Mouse (Mus musculus) right cerebral cortex, postnatal 10 days (tissue): Measurements from ENCODE around the gene Tmc5.
A peak's percentile ranks its signal among the peaks of the same experiment; 100 is the strongest.

Source experiments
- DNase-seq, 2 experiments: peaks; one replicate each; pipeline ENCODE4 v3.0.0; 2021; ENCODE audit warnings: low spot score in 2 of 2

The Tmc5 gene

DNA sequence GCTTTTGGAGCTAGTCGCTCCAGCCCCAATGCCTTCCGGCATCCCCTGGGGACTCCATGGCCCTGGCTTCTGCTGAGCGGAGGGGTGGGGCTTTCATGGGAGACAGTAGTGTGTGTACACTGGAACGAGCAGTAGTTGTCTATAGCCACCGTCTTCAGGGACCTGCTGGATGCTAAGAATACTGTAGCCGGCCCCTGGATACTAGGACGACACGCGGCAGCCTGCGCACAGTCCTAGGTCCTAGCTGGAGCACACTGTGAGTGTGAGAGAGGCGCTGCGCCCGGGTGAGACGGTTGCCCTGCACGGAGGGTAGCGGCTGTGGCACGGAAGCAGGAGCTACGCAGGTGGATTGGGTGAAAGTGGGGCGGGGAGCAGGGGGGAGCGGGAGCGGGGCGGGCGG is at the start of gene Tmc5:
Gene Tmc5, plus strand, starts transcription at position 97 of the 400 bp plus-strand sequence.
- DNase-seq: no peak

DNA sequence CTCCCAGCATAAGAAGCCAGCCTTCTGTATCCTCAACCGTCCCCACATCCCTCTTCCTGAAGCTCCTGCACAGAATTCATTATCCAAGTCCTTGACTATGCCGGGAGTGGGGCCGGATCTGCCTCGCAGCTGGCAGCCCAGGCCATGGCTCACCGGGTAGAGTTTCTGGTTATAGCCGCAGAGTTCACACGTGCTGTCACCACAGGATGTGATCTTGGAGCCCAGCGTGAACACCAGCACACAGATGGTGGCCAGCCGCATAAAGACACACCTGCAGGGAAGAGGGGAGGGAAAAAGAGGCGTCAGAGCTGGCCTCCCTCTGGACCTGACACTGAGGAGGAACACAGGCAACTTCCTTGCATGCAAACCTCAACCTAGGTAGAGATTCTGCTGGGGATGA is 49.6 kb upstream of the Tmc5 start:
- DNase-seq: no peak

DNA sequence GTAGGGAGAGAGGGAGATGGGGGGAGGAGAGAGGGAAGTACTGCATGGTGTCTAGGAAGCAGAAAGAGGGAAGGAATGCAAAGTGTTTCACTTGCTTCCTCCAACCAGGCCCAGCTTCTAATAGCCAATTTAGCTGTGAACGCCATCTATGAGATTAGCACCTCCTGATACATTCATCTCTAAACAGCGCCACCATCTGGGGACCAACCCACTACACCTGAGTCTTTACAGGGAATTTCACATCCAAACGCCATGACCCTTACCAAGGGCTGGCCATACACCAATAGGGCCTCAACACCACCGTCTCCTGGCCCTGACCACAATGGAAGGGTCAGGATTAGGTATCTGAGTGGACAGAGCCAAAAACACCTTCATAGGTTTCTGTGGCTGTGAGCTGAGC is 43.2 kb upstream of the Tmc5 start:
- no peak for DNase-seq

DNA sequence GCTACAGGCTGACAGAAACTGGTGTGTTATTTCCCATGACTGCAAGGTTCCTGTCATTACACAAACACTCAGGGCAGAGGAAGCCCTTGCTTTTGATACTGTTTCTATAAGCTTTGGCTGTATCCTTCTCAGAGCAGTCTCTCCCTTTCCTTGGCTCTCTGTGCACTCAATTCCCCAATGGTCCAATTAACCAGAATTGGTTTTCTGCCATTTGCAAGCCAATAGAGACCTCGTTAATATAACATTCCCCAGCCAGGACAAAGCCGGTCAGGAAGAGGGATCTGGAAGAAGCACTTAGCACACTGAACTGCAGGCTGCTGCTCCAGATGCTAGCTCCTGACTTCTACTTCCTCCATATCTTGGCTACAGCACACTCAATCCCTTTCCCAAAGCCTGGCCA is 42.8 kb upstream of the Tmc5 start:
- DNase-seq: no peak

DNA sequence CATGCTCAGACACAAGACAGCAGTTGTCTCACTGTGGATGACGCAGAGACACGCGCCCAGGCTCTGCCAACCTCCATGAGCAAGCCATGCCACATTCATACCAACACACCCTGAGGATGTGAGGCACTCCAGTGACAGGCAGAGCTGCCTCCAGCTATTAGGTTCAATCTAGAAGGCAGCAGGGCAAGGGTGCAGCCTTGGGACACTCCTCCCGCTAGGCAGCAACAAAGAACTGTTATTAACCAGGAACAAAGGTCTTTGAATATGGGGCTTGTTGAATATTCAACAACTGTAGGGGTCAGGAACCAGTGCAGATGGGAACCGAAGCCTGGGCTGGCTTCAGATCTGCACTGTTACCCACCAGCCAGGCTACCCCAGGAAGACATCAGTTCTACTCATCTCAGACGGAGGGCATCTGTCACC is 28.0 kb upstream of the Tmc5 start:
- no peak for DNase-seq

DNA sequence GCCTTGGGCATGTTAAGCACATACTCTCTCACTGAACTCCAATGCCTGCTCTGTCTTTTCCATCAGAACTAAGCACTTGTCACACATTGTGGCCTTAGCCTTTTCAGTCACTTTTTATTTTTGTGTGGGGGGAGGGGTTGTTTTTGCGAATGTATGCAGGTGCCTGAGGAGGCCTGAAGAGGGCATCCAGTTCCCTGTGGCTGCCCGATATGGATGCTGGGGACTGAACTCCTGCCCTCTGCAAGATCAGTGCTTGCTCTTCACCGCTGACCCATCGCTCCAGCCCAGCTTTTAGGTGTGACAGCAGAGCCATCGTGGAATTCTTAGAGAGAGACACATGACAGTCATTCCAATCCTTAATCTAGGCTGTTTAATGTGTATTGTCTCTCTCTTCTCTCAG is 25.7 kb upstream of the Tmc5 start:
- DNase-seq: no peak

DNA sequence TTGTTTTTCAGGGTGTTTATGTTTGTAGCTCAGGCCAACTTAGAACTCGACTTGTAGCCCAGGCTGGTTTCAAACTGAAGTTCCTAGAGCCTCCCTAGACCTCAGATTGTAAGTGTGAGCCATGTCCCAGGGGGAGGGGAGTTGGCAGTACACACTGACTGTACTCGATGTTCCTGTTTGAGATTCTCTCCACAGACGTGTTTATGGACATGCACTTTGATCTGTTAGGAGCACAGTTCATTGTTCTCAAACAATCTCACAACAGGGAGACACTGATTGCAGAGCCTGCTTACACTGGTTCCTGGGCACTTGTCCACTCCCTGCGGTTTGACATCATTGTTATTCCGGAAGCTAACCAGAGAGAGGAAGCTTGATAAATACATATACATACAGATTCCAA is 25.1 kb upstream of the Tmc5 start:
- no peak for DNase-seq

DNA sequence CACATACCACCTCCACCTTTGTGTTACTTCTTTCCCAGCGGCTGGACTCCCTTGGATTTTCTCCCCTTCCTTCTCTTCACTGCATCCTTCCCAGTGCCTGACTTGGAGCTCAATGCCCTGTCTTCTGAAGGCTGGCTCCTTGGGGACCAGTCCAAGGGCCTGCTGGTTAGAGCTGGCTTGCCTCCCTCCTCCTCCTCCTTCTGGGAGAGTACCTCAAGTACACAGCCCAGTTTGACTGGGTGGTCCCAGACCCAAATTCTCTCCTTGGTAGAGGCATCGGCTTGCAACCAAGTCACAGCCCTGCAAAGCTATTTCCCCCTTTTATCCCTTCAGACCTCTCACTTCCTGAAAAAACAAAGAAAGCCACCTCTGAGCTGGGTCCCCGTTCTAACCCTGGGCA is 18.8 kb upstream of the Tmc5 start:
- DNase-seq: peak; percentile 57 to 60

DNA sequence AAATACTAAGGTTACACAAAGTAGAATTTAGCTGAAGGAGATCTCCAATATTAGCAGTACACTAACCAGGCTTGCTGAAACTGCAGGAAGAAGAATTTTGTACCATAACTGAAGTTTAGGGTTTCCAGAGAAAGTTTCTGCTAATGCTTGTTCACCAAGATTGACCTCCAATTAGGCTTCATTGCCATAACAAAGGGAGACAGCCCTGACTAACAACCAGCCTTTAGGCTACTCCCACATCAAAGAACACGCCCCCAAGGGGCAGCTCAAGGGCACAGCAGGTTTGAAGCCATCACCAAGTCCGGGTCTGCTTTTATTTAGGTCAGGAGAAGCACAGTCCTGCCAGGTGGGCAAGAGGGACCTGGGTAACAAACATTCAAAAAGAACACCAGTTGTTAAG is 17.2 kb upstream of the Tmc5 start:
- DNase-seq: no peak

DNA sequence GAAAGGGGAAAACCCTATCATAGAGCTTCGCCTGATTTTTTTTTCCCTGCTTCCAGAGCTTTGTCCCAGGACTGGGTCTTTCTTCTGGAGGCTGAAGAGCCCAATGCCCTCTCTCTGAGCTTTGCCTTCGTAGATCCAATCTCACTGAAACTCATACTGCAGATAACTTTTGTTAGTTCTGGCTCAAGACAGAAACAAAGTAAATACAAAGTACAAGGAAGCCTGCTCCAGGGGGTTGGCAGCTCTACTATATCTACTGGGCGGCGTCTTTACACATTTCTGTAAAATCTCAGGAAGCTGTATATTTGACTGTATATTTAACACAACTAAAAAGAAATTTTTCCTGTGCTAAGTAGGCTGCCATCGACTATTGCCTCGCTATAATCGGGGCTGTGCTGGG is 13.3 kb upstream of the Tmc5 start:
- DNase-seq: no peak

DNA sequence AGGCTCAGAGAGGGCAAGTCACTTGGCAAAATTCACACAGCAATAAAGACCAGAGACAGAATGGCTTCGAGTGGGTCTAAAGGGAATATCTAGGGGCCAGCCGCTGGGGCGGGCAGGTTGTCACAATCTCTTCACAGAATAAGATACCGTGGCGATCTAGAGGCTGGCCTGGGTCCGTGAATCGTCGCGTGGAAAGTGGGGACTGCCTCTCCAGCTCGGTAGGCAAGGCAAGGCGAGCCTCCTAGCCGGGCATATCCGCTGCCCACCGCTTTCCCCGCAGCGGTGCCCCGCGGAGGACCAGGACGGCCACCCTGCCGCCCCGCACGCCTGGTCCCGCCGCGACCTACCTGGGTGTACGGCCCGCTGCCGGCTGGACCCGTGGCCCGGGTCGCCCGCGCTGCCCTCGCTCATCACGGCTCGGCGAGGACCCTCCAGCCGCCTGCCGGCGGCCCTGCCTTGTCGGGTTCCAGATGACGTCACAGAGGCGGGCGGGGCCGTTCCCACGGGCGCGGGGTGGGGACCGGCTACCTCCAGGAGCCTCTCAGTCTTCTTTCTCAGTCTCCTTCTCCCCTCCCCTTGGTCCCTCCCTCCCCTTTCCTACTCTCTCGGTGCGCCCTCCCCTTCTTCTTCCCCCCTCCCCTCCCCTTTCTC is 12.7 kb upstream of the Tmc5 start, which contains the start of gene Tmc7:
Gene Tmc7, minus strand, starts transcription at position 480 of the 651 bp plus-strand sequence.
- DNase-seq: peak; percentile 89 to 91

DNA sequence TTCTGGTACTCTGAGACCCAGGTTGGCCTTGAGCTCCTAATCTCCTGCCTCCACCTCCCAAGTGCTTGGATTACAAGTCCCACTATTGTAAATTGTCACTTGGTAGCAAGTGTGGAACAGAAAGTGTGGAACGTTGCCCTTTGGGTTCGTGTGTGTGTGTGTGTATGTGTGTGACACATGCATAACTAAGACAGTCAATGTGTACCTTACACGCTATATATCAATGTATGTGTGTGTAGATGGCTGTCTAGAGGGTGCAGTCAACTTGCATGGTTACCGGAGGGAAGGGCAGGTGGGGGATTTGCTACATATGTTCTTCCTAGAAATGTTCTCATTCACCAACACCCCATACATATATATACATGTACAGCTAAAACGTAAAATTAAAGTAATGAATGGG is 12.2 kb upstream of the Tmc5 start:
- no peak for DNase-seq

DNA sequence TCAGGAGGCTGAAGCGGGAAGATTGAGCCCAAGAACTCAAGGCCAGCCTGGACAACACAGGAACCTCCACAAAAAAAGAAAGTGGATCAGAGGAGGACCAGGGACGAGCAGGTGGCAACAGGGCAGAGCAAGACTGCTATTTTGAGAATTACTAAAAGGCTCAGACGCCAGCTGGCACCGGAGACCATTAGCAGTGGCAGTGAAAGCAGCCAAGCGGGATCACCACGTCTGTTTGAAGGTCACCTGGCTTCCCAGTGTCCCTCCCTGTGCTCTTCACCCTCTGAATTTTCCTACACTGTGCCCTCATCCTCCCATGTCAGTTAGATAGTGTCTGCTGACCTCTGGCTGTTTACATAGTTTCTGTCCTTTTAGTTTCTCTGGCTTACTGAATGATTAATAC is 11.2 kb upstream of the Tmc5 start:
- no peak for DNase-seq

DNA sequence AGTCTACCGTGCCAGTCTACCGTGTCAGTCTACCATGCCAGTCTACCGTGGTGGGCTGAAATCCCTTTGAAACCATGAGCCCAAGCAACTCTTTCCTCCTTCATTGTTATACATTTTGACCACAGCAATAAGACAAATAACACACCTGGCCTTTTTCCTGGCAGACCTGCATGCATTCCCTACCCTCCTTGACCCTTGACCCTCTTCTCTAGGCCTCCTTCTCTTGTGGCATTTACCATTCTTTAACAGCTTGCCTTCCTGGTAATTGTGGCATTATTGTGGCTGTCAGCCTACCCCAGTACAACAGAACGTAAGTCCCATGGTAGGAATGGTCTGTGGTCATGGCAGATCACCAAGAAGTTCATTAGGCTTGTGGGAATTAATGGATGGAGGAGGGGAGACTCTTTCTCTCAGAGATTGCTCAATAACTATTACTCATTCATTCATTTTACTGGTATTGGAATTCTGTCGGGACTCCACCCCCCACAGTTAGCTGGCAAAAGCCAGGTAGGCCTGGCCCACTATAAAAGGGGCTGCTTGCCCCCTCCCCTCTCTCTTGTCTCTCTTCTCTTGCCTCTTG is 6.3 kb upstream of the Tmc5 start:
- DNase-seq: no peak

DNA sequence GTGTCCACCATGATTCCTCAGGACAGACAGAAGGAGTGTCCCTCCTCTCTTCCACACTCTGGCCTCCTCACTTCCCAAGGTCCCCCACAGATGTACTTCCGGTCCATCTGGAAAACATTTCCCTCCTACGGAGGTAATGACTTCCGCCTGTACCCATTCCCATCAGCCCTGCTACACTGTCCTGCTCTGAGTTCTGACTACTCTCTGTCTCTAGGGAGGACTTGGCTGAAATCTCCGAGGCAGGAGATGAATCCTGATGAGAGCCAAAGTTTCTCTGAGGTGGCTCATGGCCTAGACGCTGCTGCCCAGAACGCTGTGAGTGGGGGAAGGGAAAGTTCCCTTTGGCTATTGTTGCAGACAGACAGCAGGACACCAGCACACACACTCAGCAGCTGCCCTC is 5.0 kb upstream of the Tmc5 start:
- DNase-seq: peak; percentile 63 to 70

DNA sequence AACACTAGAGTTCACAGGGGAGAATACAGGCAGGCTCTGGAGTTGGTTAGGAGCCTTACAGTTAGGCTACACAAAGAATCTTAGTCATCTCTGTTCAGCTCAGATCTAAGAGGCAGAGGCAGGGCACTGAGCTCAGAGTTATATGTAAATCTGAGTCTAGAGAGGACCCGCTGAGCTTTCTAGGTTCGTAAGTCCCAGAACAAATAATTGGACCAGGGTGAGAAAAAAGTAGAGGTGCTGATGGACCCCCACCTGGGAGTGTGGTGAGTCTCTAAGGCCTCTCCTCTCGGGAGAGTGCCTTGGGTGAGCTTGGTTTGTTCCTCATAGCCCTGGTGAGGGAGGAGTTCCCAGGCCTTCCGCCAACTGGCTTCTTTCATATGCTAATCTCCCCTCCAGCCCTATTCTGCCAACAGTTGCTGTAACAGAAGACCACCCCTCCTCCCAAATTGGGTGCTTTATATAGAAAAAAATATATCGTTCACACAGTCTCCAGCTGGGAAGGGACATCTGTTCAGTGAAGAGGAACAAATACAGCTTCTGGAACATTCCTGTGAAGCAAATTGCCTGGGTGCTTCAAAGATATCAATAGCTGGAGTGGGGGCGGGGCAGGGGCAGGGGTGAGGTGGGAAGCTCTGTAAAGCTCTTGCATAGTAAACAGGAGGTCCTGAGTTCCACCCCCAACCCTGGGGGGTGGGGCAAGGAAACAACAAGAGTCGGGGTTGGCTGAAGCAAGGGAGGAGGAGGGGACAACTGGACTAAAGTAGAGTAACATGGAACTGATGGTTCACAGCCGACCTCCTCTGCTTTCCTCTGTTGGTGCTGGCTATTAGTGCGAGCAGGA is 3.3 kb upstream of the Tmc5 start:
- peak; percentile 90 to 94 for DNase-seq

DNA sequence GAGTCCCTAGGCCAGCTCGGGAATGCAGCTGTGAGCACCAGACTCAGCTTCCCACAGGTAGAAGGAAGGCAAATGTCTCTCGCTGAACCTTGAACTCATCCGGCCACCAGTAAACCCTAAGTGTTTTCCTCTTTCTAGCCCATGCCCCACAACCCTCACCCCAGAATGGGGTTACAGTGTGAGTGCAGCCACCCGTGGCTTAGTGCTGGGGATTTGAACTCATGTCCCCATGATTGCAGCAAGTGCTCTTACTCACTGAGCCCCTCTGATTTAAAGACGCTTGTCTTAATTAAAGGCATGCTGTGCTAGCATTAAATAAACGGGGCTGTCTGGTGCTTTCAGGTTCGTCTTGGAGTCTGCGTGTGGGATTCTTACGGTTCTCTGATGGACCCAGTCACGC is 2.5 kb upstream of the Tmc5 start:
- DNase-seq: no peak

DNA sequence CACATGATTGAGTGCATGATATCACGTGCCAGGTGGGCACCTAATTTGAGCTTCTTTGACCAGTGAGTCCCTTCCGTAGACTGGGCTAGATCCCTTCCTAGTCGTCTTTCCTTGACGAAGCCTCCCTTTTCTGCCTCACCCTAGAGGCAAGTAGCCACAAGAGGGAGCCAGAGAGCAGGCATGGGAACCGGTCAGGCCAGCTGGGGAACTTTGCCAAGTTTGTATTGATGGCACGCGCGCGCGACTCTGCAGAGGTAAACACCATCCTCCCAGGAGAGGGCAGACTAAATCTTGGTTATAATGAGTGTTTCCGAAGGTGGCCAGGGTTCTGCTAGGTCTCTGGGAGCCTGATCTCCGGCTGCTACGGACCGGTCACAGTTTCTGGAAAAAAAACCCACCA is 1.9 kb upstream of the Tmc5 start:
- peak; percentile 93 to 96 for DNase-seq

DNA sequence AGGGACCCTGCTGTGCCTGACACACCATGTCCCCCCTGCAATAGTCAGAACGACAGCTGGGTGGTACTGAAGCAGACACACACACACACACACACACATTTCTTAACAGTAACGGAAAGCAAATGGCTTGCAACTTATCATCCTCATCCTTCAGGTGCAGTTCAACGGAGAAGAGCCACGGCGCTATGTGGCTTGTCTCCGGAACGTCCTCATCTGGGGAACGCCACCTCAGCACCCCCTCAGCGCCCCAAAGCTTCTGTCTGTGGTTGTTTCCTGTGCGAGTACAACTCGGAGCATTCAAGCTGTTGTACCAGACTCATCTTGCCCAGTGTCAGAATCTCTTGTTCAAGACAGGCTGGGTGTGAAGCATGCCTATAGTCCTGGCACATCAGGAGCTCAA is 826 bp upstream of the Tmc5 start:
- DNase-seq: no peak

DNA sequence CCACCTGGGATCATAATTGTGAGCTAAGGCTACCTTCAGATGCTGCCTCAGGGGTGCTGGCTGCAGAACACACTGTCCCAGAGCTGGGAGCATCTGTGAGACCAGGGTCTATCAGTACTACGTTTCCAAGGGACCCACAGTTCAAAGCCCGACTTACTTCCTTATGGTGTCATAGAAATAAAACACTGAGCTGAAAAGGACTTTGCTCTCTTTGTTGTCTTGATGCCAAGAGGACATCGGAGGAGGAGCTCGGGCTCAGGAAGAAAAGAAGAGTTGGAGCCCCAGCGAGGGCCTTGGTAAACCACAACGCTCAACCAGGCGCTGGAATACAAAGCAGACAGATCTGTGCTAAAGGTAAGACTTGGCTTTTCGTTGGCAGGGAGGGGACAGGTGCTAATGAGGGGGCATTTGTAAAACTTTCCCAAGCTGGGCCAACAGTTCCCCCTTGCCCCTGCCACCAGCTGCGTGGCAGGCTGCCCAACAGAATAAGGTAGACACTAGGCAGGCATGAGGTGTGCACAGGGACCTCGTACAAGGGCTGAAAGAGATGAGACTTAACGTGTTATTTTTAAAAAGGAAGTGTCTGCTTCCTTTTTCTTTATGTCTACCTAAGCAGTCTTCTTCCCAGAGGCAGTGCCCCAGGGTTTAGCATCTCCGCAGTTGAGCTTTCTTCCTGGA is 3.0 kb downstream of the Tmc5 start:
- no peak for DNase-seq

DNA sequence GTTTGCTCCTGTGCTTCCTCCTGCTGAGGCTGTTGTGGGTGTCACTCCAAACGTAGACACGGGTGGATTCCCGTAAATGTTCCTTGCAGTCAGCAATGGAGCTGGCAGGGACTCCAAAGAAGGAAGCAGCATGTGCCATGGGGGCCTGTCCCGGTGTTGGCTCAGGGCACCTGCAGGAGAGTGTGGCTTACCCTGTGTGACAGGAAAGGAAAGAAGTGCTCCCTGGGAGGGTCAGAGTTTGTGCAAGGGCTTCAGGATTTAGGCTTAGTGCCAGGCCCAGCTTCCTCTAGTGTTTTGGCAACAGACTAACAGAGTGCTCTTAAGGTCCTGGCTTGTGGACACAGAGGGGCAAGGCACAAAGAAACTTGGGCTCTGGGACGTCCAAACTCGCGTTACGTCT is 7.7 kb downstream of the Tmc5 start:
- DNase-seq: no peak

DNA sequence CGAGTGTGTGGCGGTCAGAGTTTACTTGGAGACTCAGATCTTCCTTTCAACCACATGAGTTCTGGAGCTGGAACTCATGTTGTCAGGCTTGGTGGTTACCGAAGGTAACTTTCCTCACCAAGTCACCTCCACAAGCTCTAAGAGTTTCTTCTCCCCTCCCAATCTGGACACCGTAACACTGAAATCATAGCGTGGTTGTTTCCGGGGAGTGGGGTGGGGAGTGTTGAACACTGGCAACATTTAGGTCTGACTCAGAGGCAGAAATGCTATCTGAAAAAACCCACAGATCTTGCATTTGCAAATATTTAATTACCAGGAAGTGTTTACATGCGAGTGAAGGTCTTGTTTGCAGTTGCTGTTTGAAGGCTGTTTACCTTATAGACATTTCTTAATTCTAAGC is 12.7 kb downstream of the Tmc5 start:
- no peak for DNase-seq

DNA sequence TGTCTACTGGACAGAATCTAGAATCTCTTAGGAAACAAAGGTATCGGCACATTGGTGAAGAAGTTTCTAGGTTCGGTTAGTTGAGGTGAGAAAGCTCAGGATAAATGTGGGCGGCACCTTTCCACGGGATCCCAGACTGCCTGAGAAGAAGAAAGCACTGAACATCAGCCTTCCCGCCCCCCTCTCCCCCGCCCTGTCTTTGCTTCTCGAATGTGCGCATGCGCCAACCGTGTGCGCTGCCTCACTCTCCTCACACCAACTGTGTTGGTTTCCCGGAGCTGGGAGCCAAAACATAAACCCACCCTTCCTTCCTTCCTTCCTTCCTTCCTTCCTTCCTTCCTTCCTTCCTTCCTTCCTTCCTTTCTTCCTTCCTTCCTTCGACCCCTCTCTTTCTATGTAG is 13.6 kb downstream of the Tmc5 start:
- no peak for DNase-seq
